Mouse (Mus musculus) right cerebral cortex, postnatal 10 days (tissue): ENCODE data around the gene R3hdml.

Source experiments
- DNase-seq, 2 experiments: peaks; one replicate each; pipeline ENCODE4 v3.0.0; 2021; ENCODE audit warnings: low spot score in 2 of 2

The R3hdml gene

GRCm38 (mm10) chr2:163472466-163472851, 19.7 kb upstream of the R3hdml start, which contains the start of gene Fitm2:
Fitm2 (minus strand) TSS chr2:163472629.
- peak; percentile 97 to 98 for DNase-seq

- DNase-seq = no peak
Observed at GRCm38 (mm10) chr2:163480191-163480825, 11.8 kb upstream of the R3hdml start.

- no peak for DNase-seq
Observed at GRCm38 (mm10) chr2:163481539-163482029, 10.5 kb upstream of the R3hdml start.

- DNase-seq = no peak
Observed at GRCm38 (mm10) chr2:163487360-163487759, 4.8 kb upstream of the R3hdml start.

GRCm38 (mm10) chr2:163489725-163490291, 2.3 kb upstream of the R3hdml start:
- no peak for DNase-seq

- no peak for DNase-seq
Observed at GRCm38 (mm10) chr2:163490656-163491055, 1.5 kb upstream of the R3hdml start.

- DNase-seq = peak in 1 of 2 experiments; percentile 38
Observed at GRCm38 (mm10) chr2:163491351-163491750, 767 bp upstream of the R3hdml start.

- DNase-seq = no peak
Observed at GRCm38 (mm10) chr2:163493031-163493430, 913 bp downstream of the R3hdml start.

- DNase-seq = no peak
Observed at GRCm38 (mm10) chr2:163493976-163494375, 1.9 kb downstream of the R3hdml start.

- no peak for DNase-seq
Observed at GRCm38 (mm10) chr2:163494456-163494855, 2.3 kb downstream of the R3hdml start.

- DNase-seq = no peak
Observed at GRCm38 (mm10) chr2:163502219-163502618, 10.1 kb downstream of the R3hdml start.

GRCm38 (mm10) chr2:163503191-163503590, 11.1 kb downstream of the R3hdml start:
- DNase-seq = no peak

GRCm38 (mm10) chr2:163506300-163507004, 14.3 kb downstream of the R3hdml start, which contains the start of gene Hnf4a:
Hnf4a (plus strand) TSS chr2:163506808.
- no peak for DNase-seq

GRCm38 (mm10) chr2:163525761-163526243, 33.7 kb downstream of the R3hdml start:
- no peak for DNase-seq

- DNase-seq = no peak
Observed at GRCm38 (mm10) chr2:163527497-163527896, 35.4 kb downstream of the R3hdml start.

- no peak for DNase-seq
Observed at GRCm38 (mm10) chr2:163530418-163530817, 38.3 kb downstream of the R3hdml start.

- DNase-seq = peak; percentile 58 to 82
Observed at GRCm38 (mm10) chr2:163531917-163532316, 39.8 kb downstream of the R3hdml start.

GRCm38 (mm10) chr2:163533226-163533625, 41.1 kb downstream of the R3hdml start:
- DNase-seq = no peak

- DNase-seq = peak; percentile 93 to 95
Observed at GRCm38 (mm10) chr2:163534958-163535524, 42.9 kb downstream of the R3hdml start.

GRCm38 (mm10) chr2:163537443-163537842, 45.3 kb downstream of the R3hdml start:
- DNase-seq = no peak

GRCm38 (mm10) chr2:163538410-163538809, 46.3 kb downstream of the R3hdml start:
- DNase-seq = no peak
